Mouse (Mus musculus): ENCODE results near the gene Cd59b. TPM values are rescaled to one million over a fixed set of nuclear protein-coding genes. Genes with fewer than 3 reads are reported as not detected.

Gene Cd59b
- total RNA-seq, 2 experiments from 2014 or later = not detected

GRCm38 (mm10) chr2:104133042-104133810 lies 63.6 kb downstream of the Cd59b start:
- Histone ChIP-seq H3K4me3 (no peak overlapping the region), H3K27ac (no peak overlapping the region)
- TF ChIP-seq CTCF (conservative IDR thresholded peaks at IDR 0.05) = no peak
- DNase-seq (ENCODE audit: low spot score in 2 of 2) = no peak

GRCm38 (mm10) chr2:104134150-104135056 lies 64.8 kb downstream of the Cd59b start:
- DNase-seq (ENCODE audit: low spot score in 2 of 2) = peak; percentile 73 to 74
- H3K4me3 ChIP-seq = no peak overlapping the region
- peak; percentile 97 for TF ChIP-seq CTCF (conservative IDR thresholded peaks at IDR 0.05)
- no peak overlapping the region for H3K27ac ChIP-seq

- DNase-seq (ENCODE audit: low spot score in 2 of 2) = no peak
- no peak for TF ChIP-seq CTCF (conservative IDR thresholded peaks at IDR 0.05)
Measured at GRCm38 (mm10) chr2:104135920-104136319, 66.3 kb downstream of the Cd59b start.

More at GRCm38 (mm10) chr2:104135920-104136319, 66.3 kb downstream of the Cd59b start:
- no peak overlapping the region for H3K4me3 ChIP-seq
- no peak overlapping the region for H3K27ac ChIP-seq

Other genes starting within 250 kb of the Cd59b start
- gene Lmo2, start 111.9 kb upstream of the Cd59b start, total RNA-seq (2021) = 10 to 100 TPM; 20.3 to 22.1 TPM
- gene Fbxo3, start 42.1 kb upstream of the Cd59b start, total RNA-seq (2021) = 10 to 100 TPM; 47.4 to 47.5 TPM
- gene 4931422A03Rik, start 41.5 kb upstream of the Cd59b start, total RNA-seq (2021) = not detected
- gene Gm10912, start 4.0 kb upstream of the Cd59b start, total RNA-seq (2021) = under 1 TPM; 0.42 to 0.56 TPM
- gene Gm10799, start 1.3 kb upstream of the Cd59b start, total RNA-seq (2021) = not detected
- gene Cd59a, start 26.0 kb downstream of the Cd59b start, total RNA-seq (2021) = 1 to 10 TPM; 3.0 to 4.4 TPM
- gene A930018P22Rik, start 52.9 kb downstream of the Cd59b start, total RNA-seq (2021) = not detected

Data from layer of hippocampus, adult 2 months (tissue).